Mouse (Mus musculus): Measurements from ENCODE around the gene Mast4.

GRCm38 (mm10) chr13:103037466-103037865 is 296.8 kb downstream of the Mast4 start:
- no peak for TF ChIP-seq POLR2A (IDR thresholded peaks at IDR 0.05; ENCODE audit: low read depth, low read length)
- no peak for TF ChIP-seq CTCF (IDR thresholded peaks at IDR 0.05; ENCODE audit: borderline replicate concordance, insufficient read depth, low read length)
